Mouse (Mus musculus) CH12.LX (cell line): Measurements from ENCODE around the gene Pabpn1. TPM values are rescaled to one million over a fixed set of nuclear protein-coding genes. Genes with fewer than 3 reads are reported as not detected.

Source experiments
- DNase-seq: peaks from one replicate; pipeline ENCODE4 v3.0.0-alpha.2; 2013; ENCODE audit errors: extremely low read depth
- H3K27ac ChIP-seq: 2 replicates; pipeline ENCODE4 v1.5.1; 2012; ENCODE audit warnings: low read depth, mild to moderate bottlenecking, control low read depth, moderate library complexity; ENCODE audit not compliant: insufficient read depth
- H3K27me3 ChIP-seq: replicated peaks from 2 replicates; pipeline ENCODE3; 2012; ENCODE audit warnings: inconsistent platforms
- H3K36me3 ChIP-seq, 2 experiments: replicated peaks in 1 of 2; 2 replicates each; pipeline versions ENCODE3 to v1.6.1; 2012; ENCODE audit warnings: inconsistent platforms in 1 of 2, low read length in 1 of 2, mild to moderate bottlenecking in 1 of 2, mixed read lengths in 1 of 2, moderate library complexity in 1 of 2; ENCODE audit not compliant: control insufficient read depth in 1 of 2, insufficient read depth in 1 of 2
- H3K4me1 ChIP-seq, 2 experiments: 2 replicates each; pipeline ENCODE4 v1.6.1; 2012; ENCODE audit warnings: inconsistent platforms in 1 of 2, moderate library complexity in 1 of 2; ENCODE audit not compliant: insufficient read depth in 2 of 2, control insufficient read depth in 1 of 2
- H3K4me2 ChIP-seq: 2 replicates; pipeline ENCODE4 v1.6.1; 2012; ENCODE audit warnings: low read depth, mild to moderate bottlenecking, control low read depth; ENCODE audit not compliant: poor library complexity, insufficient read depth, severe bottlenecking
- H3K4me3 ChIP-seq, 3 experiments: fragments of 150-350 bp in 1 of 3; sonication (generic) in 1 of 3; replicated peaks in 1 of 3; 2 replicates each; pipeline versions ENCODE3 to v1.5.1; 2011 to 2012; ENCODE audit warnings: low read depth in 2 of 3, low read length in 2 of 3, mild to moderate bottlenecking in 2 of 3, moderate library complexity in 2 of 3, control low read depth in 1 of 3, improper control_type of control experiment in 1 of 3, inconsistent platforms in 1 of 3, mixed read lengths in 1 of 3; ENCODE audit not compliant: poor library complexity in 1 of 3
- H3K79me2 ChIP-seq: replicated peaks from 2 replicates; pipeline ENCODE4 v1.6.1; 2012; ENCODE audit warnings: mild to moderate bottlenecking, moderate library complexity; ENCODE audit not compliant: control insufficient read depth, poor library complexity, insufficient read depth, severe bottlenecking; ENCODE audit errors: extremely low read depth
- H3K9ac ChIP-seq: 2 replicates; pipeline ENCODE4 v1.6.1; 2012; ENCODE audit warnings: low read depth, mild to moderate bottlenecking, control low read depth, moderate library complexity; ENCODE audit not compliant: insufficient read depth
- H3K9me3 ChIP-seq: replicated peaks from 2 replicates; pipeline ENCODE3; 2012; ENCODE audit warnings: low read length, inconsistent platforms, mixed read lengths
- CHD1 ChIP-seq: IDR thresholded peaks from 2 replicates; pipeline ENCODE4 v1.6.1; 2012; ENCODE audit warnings: low read depth, low read length, improper control_type of control experiment, inconsistent platforms
- CHD2 ChIP-seq: IDR thresholded peaks from 2 replicates; pipeline ENCODE4 v1.6.1; 2011; ENCODE audit warnings: low read length, improper control_type of control experiment
- CTCF ChIP-seq, 2 experiments: IDR thresholded peaks in 1 of 2; conservative IDR thresholded peaks in 1 of 2; 2 replicates each; pipeline ENCODE4 v1.5.1; 2011 to 2012; ENCODE audit warnings: low read depth in 2 of 2, low read length in 2 of 2, improper control_type of control experiment in 1 of 2, inconsistent platforms in 1 of 2, mild to moderate bottlenecking in 1 of 2, moderate library complexity in 1 of 2
- E2F4 ChIP-seq: IDR thresholded peaks from 2 replicates; pipeline ENCODE4 v1.6.1; 2011; ENCODE audit warnings: low read depth, low read length, improper control_type of control experiment; ENCODE audit not compliant: insufficient replicate concordance
- ELF1 ChIP-seq: IDR thresholded peaks from 2 replicates; pipeline ENCODE4 v1.6.1; 2014; ENCODE audit warnings: low read depth, mild to moderate bottlenecking, inconsistent platforms, low read length, improper control_type of control experiment
- ETS1 ChIP-seq: conservative IDR thresholded peaks from 2 replicates; pipeline ENCODE4 v1.6.1; 2012; ENCODE audit warnings: low read depth, mild to moderate bottlenecking, inconsistent platforms, low read length, improper control_type of control experiment, moderate library complexity
- GABPA ChIP-seq: IDR thresholded peaks from 2 replicates; pipeline ENCODE4 v1.6.1; 2012; ENCODE audit warnings: low read depth, low read length, improper control_type of control experiment, inconsistent platforms; ENCODE audit not compliant: insufficient replicate concordance
- IRF4 ChIP-seq: IDR thresholded peaks from 2 replicates; pipeline ENCODE4 v1.6.1; 2014; ENCODE audit warnings: low read depth, mild to moderate bottlenecking, inconsistent platforms, low read length, improper control_type of control experiment
- JUN ChIP-seq: IDR thresholded peaks from 2 replicates; pipeline ENCODE4 v1.6.1; 2011; ENCODE audit warnings: low read depth, mild to moderate bottlenecking, low read length, improper control_type of control experiment, moderate library complexity; ENCODE audit not compliant: insufficient read depth
- JUND ChIP-seq: conservative IDR thresholded peaks from 2 replicates; pipeline ENCODE4 v1.6.1; 2011; ENCODE audit warnings: low read depth, low read length, improper control_type of control experiment
- KAT2A ChIP-seq: IDR thresholded peaks from 2 replicates; pipeline ENCODE4 v1.6.1; 2012; ENCODE audit warnings: low read length, improper control_type of control experiment, inconsistent platforms; ENCODE audit not compliant: insufficient replicate concordance
- MAX ChIP-seq: IDR thresholded peaks from 2 replicates; pipeline ENCODE4 v1.6.1; 2011; ENCODE audit warnings: low read length, improper control_type of control experiment
- MXI1 ChIP-seq: IDR thresholded peaks from 2 replicates; pipeline ENCODE4 v1.6.1; 2011; ENCODE audit warnings: mild to moderate bottlenecking, low read depth, low read length, improper control_type of control experiment
- NELFE ChIP-seq: IDR thresholded peaks from 2 replicates; pipeline ENCODE4 v1.6.1; 2011; ENCODE audit warnings: low read depth, low read length, improper control_type of control experiment
- POLR2A ChIP-seq: IDR thresholded peaks from 2 replicates; pipeline ENCODE4 v1.6.1; 2011; ENCODE audit warnings: low read depth, mild to moderate bottlenecking, improper control_type of control experiment, low read length
- POLR2AphosphoS2 ChIP-seq: IDR thresholded peaks from 2 replicates; pipeline ENCODE4 v1.6.1; 2011; ENCODE audit warnings: low read depth, low read length, improper control_type of control experiment
- RAD21 ChIP-seq: IDR thresholded peaks from 2 replicates; pipeline ENCODE4 v1.6.1; 2011; ENCODE audit warnings: low read depth, mild to moderate bottlenecking, low read length, improper control_type of control experiment, moderate library complexity
- RCOR1 ChIP-seq: conservative IDR thresholded peaks from 2 replicates; pipeline ENCODE4 v1.6.1; 2012; ENCODE audit warnings: low read depth, mild to moderate bottlenecking, inconsistent platforms, low read length, improper control_type of control experiment
- SIN3A ChIP-seq: IDR thresholded peaks from 2 replicates; pipeline ENCODE4 v1.6.1; 2012; ENCODE audit warnings: low read length, improper control_type of control experiment, inconsistent platforms
- TBP ChIP-seq: conservative IDR thresholded peaks from 2 replicates; pipeline ENCODE4 v1.6.1; 2011; ENCODE audit warnings: low read depth, low read length, improper control_type of control experiment
- ZC3H11A ChIP-seq: IDR thresholded peaks from 2 replicates; pipeline ENCODE4 v1.6.1; 2012; ENCODE audit warnings: low read depth, mild to moderate bottlenecking, inconsistent platforms, low read length, improper control_type of control experiment
- ZMIZ1 ChIP-seq: IDR thresholded peaks from 2 replicates; pipeline ENCODE4 v1.6.1; 2012; ENCODE audit warnings: low read depth, mild to moderate bottlenecking, inconsistent platforms, low read length, improper control_type of control experiment
- ZNF384 ChIP-seq: IDR thresholded peaks from 2 replicates; pipeline ENCODE4 v1.6.1; 2012; ENCODE audit warnings: low read depth, low read length, improper control_type of control experiment, inconsistent platforms
- dilution Hi-C: fragments of 300-500 bp; cut with MboI; formaldehyde crosslinking; loops from 2 replicates; pipeline ENCODE4 v1.14.3; 2020; ENCODE audit warnings: low sequenced_read_pairs; ENCODE audit not compliant: extremely low pct_unique_long_range_greater_than_20kb, extremely low pct_ligation_motif_present
- in situ Hi-C: fragments of 300-500 bp; cut with MboI; formaldehyde crosslinking; loops from 3 replicates; pipeline ENCODE4 v1.14.3; 2019; ENCODE audit warnings: low sequenced_read_pairs, low pct_ligation_motif_present, low pct_unique_long_range_greater_than_20kb, mixed read lengths
- polyA plus RNA-seq: library from polyadenylated mRNA; unstranded; fragments of >175 nt; gene quantifications from 2 replicates; pipeline ENCODE4 v1.2.1, GENCODE M21; 2012; ENCODE audit warnings: low read depth; ENCODE audit not compliant: insufficient read length
- total RNA-seq, 2 experiments: library from RNA; depleted of rRNA; stranded (reverse); fragments of 300-350 nt in 1 of 2; fragments of >200 nt in 1 of 2; gene quantifications; 2 replicates each; pipeline ENCODE4 v1.2.3; 2012 to 2014

Pabpn1 gene
- total and polyA plus RNA-seq, 3 experiments, result 56.8 to 275 (median 88.0) TPM

DNA sequence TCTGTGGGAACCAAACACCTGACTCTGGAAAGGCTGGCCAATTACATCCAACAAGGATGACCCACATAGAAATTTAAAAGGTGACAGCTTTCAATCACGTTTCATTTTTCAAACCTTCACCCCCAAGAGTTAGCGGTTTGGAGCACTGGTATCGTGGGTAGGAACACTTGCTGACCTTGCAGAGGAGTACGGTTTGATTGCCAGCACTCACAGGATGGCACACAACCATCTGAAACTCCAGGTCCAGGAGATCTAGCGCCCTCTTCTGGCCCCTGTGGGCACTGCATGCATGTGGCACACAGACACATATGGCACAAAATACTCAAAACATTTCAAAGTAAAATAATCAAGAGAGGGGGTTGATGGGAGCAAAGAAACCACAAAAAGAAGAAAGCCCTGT, 25.4 kb upstream of the Pabpn1 start:
- H3K4me2 ChIP-seq, result no peak overlapping the region
- H3K27ac ChIP-seq, result no peak overlapping the region
- H3K9ac ChIP-seq, result no peak overlapping the region
- no peak overlapping the region for H3K4me3 ChIP-seq
- peaks cover 4 to 5% of the 10 kb centered on the region in 2 experiments; a peak in 2 of 4 replicates for H3K4me1 ChIP-seq
- DNase-seq, result peak; percentile 30
- no peaks in the 10 kb centered on the region for H3K79me2 ChIP-seq
- no peaks in the 10 kb centered on the region for H3K9me3 ChIP-seq
- in situ Hi-C loops (no loop called here), dilution Hi-C loops (no loop called here)
- no peaks in the 10 kb centered on the region for H3K36me3 ChIP-seq
- TF ChIP-seq RAD21, result no peak
- TF ChIP-seq CTCF (conservative IDR thresholded peaks at IDR 0.05 in 1 of 2, IDR thresholded peaks at IDR 0.05 in 1 of 2; ENCODE audit: low read depth in 2 of 2, low read length in 2 of 2), result peak; percentile 51 to 71
- H3K27me3 ChIP-seq, result no peaks in the 10 kb centered on the region

DNA sequence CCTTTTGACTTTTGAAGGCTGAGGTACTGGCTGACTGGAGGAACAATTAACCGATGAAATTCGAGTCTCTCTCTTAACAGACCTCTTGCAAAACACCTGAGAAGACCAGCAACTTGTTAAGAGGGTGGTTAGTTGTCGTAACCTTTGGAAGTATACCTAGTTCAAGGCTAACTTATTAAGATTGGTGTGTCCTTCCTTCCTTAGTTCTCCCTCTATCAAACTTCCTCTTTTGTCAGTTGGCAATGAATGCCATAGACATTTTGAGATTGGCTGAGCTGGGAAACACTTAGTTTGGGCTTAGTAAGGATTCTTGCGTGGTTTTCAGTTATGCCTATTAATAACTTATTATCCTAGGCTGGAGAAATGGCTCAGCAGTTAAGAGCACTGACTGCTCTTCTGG, 24.3 kb upstream of the Pabpn1 start:
- no peaks in the 10 kb centered on the region for H3K79me2 ChIP-seq
- peaks cover 4 to 5% of the 10 kb centered on the region in 2 experiments; a peak in 2 of 4 replicates for H3K4me1 ChIP-seq
- H3K9me3 ChIP-seq, result no peaks in the 10 kb centered on the region
- no peak overlapping the region for H3K27ac ChIP-seq
- TF ChIP-seq JUN (no peak), CTCF (conservative IDR thresholded peaks at IDR 0.05 in 1 of 2, IDR thresholded peaks at IDR 0.05 in 1 of 2; ENCODE audit: low read depth in 2 of 2, low read length in 2 of 2) (no peak), JUND (no peak), SIN3A (no peak), POLR2A (no peak), E2F4 (no peak), KAT2A (no peak), MAX (no peak), NELFE (no peak)
- TF ChIP-seq, all 38 proteins: peak for 0
- no peak for DNase-seq
- H3K36me3 ChIP-seq, result no peaks in the 10 kb centered on the region
- in situ Hi-C loops (no loop called here), dilution Hi-C loops (no loop called here)
- no peaks in the 10 kb centered on the region for H3K27me3 ChIP-seq
- H3K4me2 ChIP-seq, result no peak overlapping the region
- no peak overlapping the region for H3K4me3 ChIP-seq
- H3K9ac ChIP-seq, result no peak overlapping the region

DNA sequence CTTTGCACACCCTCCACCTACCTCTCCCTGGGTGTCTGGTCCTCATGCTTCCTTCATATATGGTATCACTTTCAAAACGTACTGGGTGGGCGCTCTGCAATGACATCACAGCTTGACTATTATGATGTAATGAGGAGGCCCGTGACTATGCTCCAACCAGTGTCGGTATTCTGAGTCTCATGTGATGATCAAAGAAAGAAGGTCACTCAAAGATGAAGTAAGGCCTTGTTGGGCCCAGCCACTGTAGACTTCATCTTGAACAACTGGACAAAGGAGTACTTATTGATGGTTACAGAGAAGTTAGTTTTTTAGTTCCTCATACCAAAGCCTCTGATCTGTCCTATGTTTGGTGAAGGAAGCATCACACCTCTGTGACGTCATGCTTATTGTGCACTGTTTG, 21.4 kb upstream of the Pabpn1 start, which contains the start of gene Homez:
Gene Homez (minus strand): TSS at position 101 of the 400 bp plus-strand sequence.
- dilution Hi-C loops, result no loop called here
- Histone ChIP-seq H3K36me3 (no peaks in the 10 kb centered on the region), H3K27me3 (peaks cover 6% of the 10 kb centered on the region), H3K9ac (no peak within 1 kb of the TSS), H3K27ac (no peak within 1 kb of the TSS), H3K9me3 (no peaks in the 10 kb centered on the region), H3K79me2 (no peaks in the 10 kb centered on the region), H3K4me1 (peaks cover 3 to 6% of the 10 kb centered on the region in 2 experiments), H3K4me3 (no peak within 1 kb of the TSS)
- no peak for DNase-seq
- TF ChIP-seq NELFE (no peak), ELF1 (no peak), GABPA (no peak), CHD2 (no peak), ETS1 (no peak), RAD21 (no peak), SIN3A (no peak), RCOR1 (no peak), CTCF (conservative IDR thresholded peaks at IDR 0.05 in 1 of 2, IDR thresholded peaks at IDR 0.05 in 1 of 2; ENCODE audit: low read depth in 2 of 2, low read length in 2 of 2) (no peak), MXI1 (no peak), ZC3H11A (no peak), JUN (no peak), ZMIZ1 (no peak), TBP (no peak), KAT2A (no peak), ZNF384 (no peak), POLR2AphosphoS2 (no peak), CHD1 (no peak), IRF4 (no peak)
- TF ChIP-seq, all 38 proteins: peak for 0
- H3K4me2 ChIP-seq, result no peak within 1 kb of the TSS
- in situ Hi-C loops, result no loop called here
